Mouse (Mus musculus) heart, postnatal 0 days (tissue): ENCODE results near the gene Aarsd1. TPM values are rescaled to one million over a fixed set of nuclear protein-coding genes. Genes with fewer than 3 reads are reported as not detected.
A peak's percentile ranks its signal among the peaks of the same experiment; 100 is the strongest.
"Not testable (repeated sequence)": the region's sequence is repeated elsewhere in the genome, so short reads cannot be mapped to it uniquely, and the experiment has no call there.

Source experiments
- ATAC-seq: fragments of 200-750 bp; cut with Nextera tagmentation; 2 replicates; pipeline ENCODE4 v1.8.0; 2017; ENCODE audit warnings: low read depth, moderate number of reproducible peaks, moderate library complexity; ENCODE audit not compliant: insufficient read depth
- DNase-seq: peaks from one replicate; pipeline ENCODE4 v3.0.0-alpha.2; 2016; ENCODE audit warnings: low spot score
- H3K27ac ChIP-seq: fragments of 300-500 bp; sonication (generic); 2 replicates; pipeline ENCODE4 v1.5.1; 2014; ENCODE audit warnings: low read depth, mild to moderate bottlenecking
- H3K27me3 ChIP-seq: fragments of 300-500 bp; sonication (generic); 2 replicates; pipeline ENCODE4 v1.6.1; 2014; ENCODE audit warnings: low read length, mixed read lengths; ENCODE audit not compliant: control insufficient read depth, insufficient read depth
- H3K36me3 ChIP-seq: fragments of 300-500 bp; sonication (generic); replicated peaks from 2 replicates; pipeline ENCODE4 v1.6.1; 2014; ENCODE audit warnings: low read length, mixed read lengths; ENCODE audit not compliant: control insufficient read depth, insufficient read depth
- H3K4me1 ChIP-seq: fragments of 300-500 bp; sonication (generic); 2 replicates; pipeline ENCODE4 v1.6.1; 2014; ENCODE audit warnings: antibody characterized with exemption; ENCODE audit not compliant: control insufficient read depth, insufficient read depth
- H3K4me2 ChIP-seq: fragments of 300-500 bp; sonication (generic); 2 replicates; pipeline ENCODE4 v1.6.1; 2014; ENCODE audit warnings: low read depth, mild to moderate bottlenecking, low read length, moderate library complexity
- H3K4me3 ChIP-seq: fragments of 300-500 bp; sonication (generic); 2 replicates; pipeline ENCODE4 v1.5.1; 2014; ENCODE audit warnings: low read depth, low read length
- H3K9ac ChIP-seq: fragments of 300-500 bp; sonication (generic); replicated peaks from 2 replicates; pipeline ENCODE4 v1.6.1; 2014; ENCODE audit warnings: low read depth, low read length, mixed read lengths
- H3K9me3 ChIP-seq: fragments of 300-500 bp; sonication (generic); replicated peaks from 2 replicates; pipeline ENCODE4 v1.6.1; 2016; ENCODE audit warnings: low read length; ENCODE audit not compliant: control insufficient read depth
- CTCF ChIP-seq: IDR thresholded peaks from 2 replicates; pipeline ENCODE4 v1.5.1; 2016; ENCODE audit warnings: antibody characterized with exemption, control low read depth, low read depth
- EP300 ChIP-seq: IDR thresholded peaks from 2 replicates; pipeline ENCODE4 v1.6.1; 2016; ENCODE audit warnings: antibody characterized with exemption, low read depth
- WGBS: fragments of 180-500 bp; shearing (Covaris S2); extraction: QIAGEN DNeasy Blood & Tissue Kit; methylation state at CpG from one replicate; pipeline ENCODE4 v1.1.7; 2014; 5-methylcytosine and 5-hydroxymethylcytosine counted together
- polyA plus RNA-seq: library from polyadenylated mRNA; unstranded; fragments of >200 nt; fragmentation: Nextera tagmentation; extraction: Ambion mirVana; gene quantifications from 2 replicates; pipeline ENCODE4 v1.2.1, GENCODE M21; 2015
- total RNA-seq: library from RNA; depleted of rRNA; stranded (reverse); fragments of >200 nt; gene quantifications from 2 replicates; pipeline ENCODE4 v1.2.3, GENCODE M21; 2014; ENCODE audit warnings: low replicate concordance

The Aarsd1 gene
- total and polyA plus RNA-seq, 2 experiments from 2014 or later = 16.8 to 31.9 TPM

DNA sequence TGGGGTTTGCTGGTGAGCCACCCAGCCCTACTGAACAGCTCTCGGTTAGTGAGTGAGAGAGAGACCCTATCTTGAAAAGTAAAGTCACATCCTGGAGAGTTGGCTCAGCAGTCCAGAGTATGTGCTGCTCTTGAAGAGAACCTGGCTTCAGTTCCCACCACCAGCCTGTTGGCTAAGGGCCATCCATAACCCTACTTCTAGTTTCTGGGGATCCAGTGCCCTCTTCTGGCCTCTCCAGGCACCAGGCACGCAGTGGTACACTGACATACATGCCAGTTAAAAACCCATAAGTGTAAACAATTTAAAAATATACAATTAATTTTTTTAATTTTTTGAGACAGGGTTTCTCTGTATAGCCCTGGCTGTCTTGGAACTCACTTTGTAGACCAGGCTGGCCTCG is 33.0 kb upstream of the Aarsd1 start:
- Histone ChIP-seq H3K36me3 (0 out of 2 replicates have a peak, but pooled peaks cover 2% of the 10 kb centered on the region), H3K4me2 (no peak overlapping the region), H3K4me1 (peaks cover 15% of the 10 kb centered on the region), H3K27me3 (no peaks in the 10 kb centered on the region), H3K4me3 (no peak overlapping the region), H3K9me3 (no peaks in the 10 kb centered on the region), H3K9ac (no peak overlapping the region), H3K27ac (no peak overlapping the region)
- DNase-seq (no peak), ATAC-seq (no peak)
- no peak; the same call in 1 of the 2 replicates for TF ChIP-seq CTCF
- no peak for TF ChIP-seq EP300
- 84% methylated on average over 3 of the region's 3 CpGs for WGBS

DNA sequence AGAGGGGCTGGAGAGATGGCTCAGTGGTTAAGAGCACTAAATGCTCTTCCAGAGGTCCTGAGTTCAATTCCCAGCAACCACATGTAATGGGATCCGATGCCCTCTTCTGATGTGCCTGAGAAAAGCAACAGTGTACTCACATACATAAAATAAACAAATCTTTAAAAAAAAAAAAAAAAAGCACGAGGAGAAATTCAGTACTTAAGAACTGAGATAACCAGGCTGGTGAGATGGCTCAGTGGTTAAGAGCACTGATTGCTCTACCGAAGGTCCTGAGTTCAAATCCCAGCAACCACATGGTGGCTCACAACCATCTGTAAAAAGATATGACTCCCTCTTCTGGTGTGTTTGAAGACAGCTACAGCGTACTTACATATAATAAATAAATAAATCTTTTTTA is 32.2 kb upstream of the Aarsd1 start:
- ATAC-seq, H3K4me2 ChIP-seq: not testable (repeated sequence)

DNA sequence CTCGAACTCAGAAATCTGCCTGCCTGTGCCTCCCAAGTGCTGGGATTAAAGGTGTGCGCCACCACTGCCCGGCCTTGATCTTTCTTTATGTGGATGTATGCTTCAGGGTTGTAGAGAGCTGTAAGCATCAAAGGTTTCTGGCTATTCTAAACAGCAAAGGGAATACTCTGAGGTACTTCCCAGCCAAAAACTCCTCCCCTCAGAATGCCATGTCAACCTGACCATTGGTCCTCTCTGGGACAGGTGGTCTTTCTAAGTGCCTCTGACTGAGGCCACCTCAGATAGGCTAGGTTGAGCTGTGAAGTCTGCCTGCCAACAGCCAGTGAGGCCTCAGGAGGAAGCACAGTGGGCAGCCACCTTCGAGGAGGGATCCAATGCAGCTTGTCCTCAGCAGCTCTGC is 31.5 kb upstream of the Aarsd1 start:
- Histone ChIP-seq H3K36me3 (peaks cover 17% of the 10 kb centered on the region), H3K4me2 (peak overlapping the region; percentile 68), H3K4me3 (peak overlapping the region; percentile 78), H3K27ac (peak overlapping the region; percentile 92), H3K9me3 (no peaks in the 10 kb centered on the region), H3K4me1 (peaks cover 15% of the 10 kb centered on the region), H3K9ac (peak overlapping the region; percentile 72), H3K27me3 (no peaks in the 10 kb centered on the region)
- ATAC-seq = peak; percentile 48
- WGBS = 74% methylated on average over 4 of the region's 4 CpGs
- no peak for TF ChIP-seq CTCF
- no peak for TF ChIP-seq EP300
- DNase-seq = no peak

More for the DNA sequence above, 32.2 kb upstream of the Aarsd1 start:
- H3K27ac ChIP-seq, DNase-seq, H3K36me3 ChIP-seq, H3K4me3 ChIP-seq, H3K9ac ChIP-seq, H3K27me3 ChIP-seq, H3K9me3 ChIP-seq: not testable (repeated sequence)
- peaks cover 15% of the 10 kb centered on the region for H3K4me1 ChIP-seq
- WGBS = 74% methylated on average over 4 of the region's 4 CpGs

- WGBS = 9% methylated on average over 10 of the region's 10 CpGs
- Histone ChIP-seq H3K27ac (peak within 1 kb of the TSS; percentile 92), H3K4me1 (peaks cover 15% of the 10 kb centered on the region), H3K9me3 (no peaks in the 10 kb centered on the region), H3K4me3 (peak within 1 kb of the TSS; percentile 78), H3K36me3 (peaks cover 22% of the 10 kb centered on the region), H3K4me2 (peak within 1 kb of the TSS; percentile 68), H3K9ac (peak within 1 kb of the TSS; percentile 72), H3K27me3 (no peaks in the 10 kb centered on the region)
- ATAC-seq (peak; percentile 78), DNase-seq (peak; percentile 89)
- TF ChIP-seq CTCF = no peak
- TF ChIP-seq EP300 = no peak
Measured at GRCm38 (mm10) chr11:101448274-101448746, 30.9 kb upstream of the Aarsd1 start, which contains the start of gene Ifi35. Ifi35 (plus strand) TSS chr11:101448407.

DNA sequence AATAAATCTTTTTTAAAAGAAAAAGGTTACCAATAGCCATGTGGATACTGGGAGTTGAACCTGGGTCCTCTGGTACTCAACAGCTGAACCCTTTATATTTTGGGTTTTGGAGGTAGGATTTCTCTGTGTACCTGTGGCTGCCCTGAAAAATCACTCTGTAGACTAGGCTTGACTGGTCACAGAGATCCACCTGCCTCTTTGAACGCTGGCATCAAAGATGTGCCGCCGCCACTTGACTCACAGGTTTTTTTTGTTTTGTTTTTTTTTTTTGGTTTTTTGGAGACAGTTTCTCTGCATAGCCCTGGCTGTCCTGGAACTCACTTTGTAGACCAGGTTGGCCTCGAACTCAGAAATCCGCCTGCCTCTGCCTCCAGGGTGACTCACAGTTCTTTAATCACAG is 30.4 kb upstream of the Aarsd1 start:
- TF ChIP-seq CTCF (no peak), EP300 (no peak)
- H3K36me3 ChIP-seq = peaks cover 22% of the 10 kb centered on the region
- H3K4me3 ChIP-seq = peak overlapping the region; percentile 78
- peaks cover 13% of the 10 kb centered on the region for H3K4me1 ChIP-seq
- peak overlapping the region; percentile 92 for H3K27ac ChIP-seq
- 85% methylated on average over 5 of the region's 5 CpGs for WGBS
- no peaks in the 10 kb centered on the region for H3K27me3 ChIP-seq
- no peak overlapping the region; the same call in 1 of the 2 replicates for H3K9ac ChIP-seq
- no peaks in the 10 kb centered on the region for H3K9me3 ChIP-seq
- DNase-seq = no peak
- peak overlapping the region; percentile 68 for H3K4me2 ChIP-seq
- no peak for ATAC-seq

DNA sequence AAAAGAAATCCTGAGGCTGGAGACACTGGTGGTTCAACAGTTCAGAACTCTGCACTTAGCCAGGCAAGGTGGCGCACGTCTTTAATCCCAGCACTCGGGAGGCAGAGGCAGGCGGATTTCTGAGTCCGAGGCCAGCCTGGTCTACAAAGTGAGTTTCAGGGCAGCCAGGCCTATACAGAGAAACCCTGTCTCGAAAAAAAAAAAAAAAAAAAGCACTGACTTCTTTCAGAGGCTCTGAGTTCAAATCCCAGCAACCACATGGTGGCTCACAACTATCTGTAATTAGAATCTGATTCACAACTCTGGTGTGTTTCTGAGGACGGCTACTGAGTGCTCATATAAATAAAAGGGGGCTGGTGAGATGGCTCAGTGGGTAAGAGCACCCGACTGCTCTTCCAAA is 29.4 kb upstream of the Aarsd1 start:
- 91% methylated on average over 8 of the region's 8 CpGs for WGBS
- not testable (repeated sequence) for H3K4me2 ChIP-seq, H3K9ac ChIP-seq, H3K9me3 ChIP-seq, H3K4me3 ChIP-seq, ATAC-seq, H3K27me3 ChIP-seq, H3K27ac ChIP-seq, H3K4me1 ChIP-seq, DNase-seq
- peaks cover 22% of the 10 kb centered on the region for H3K36me3 ChIP-seq
